ENCODE assay signal across 12 mouse cellular contexts in the genomic region with DNA sequence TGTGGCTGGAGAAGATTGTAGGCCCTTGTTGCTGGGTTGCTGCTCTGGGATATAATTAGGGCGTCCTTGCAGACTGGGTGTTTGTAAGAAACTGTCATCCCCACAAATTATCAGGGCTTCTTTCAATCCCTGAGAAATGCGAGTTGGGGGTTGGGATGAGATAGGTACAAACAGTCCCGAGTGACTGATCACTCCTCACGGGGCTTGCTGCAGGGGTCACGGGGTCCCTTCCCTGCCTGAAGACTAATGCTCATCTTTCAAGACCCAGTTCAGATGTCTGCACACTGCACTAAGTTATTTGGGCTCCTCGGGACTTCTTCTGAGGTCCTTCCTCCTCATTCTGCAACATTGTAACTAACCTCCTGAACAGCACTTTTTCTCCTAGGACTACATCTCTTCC.
DNase-seq lines count a peak whose midpoint lies in the region; ATAC-seq and TF ChIP-seq lines count a peak whose summit lies in the region.
"Had no signal": no experiment of that assay in that cellular context is flagged by ENCODE, and none has a peak within 500 bp of the region (broad histone marks: within the 10 kb centered on the region; RNA-seq: fewer than 3 reads in every experiment).

No protein-coding gene starts in this region.

- no peak for ATAC-seq in forebrain, postnatal 0 days
- ATAC-seq in heart, embryonic 14.5 days (ENCODE audit: insufficient number of reproducible peaks, insufficient read depth, low FRiP score, low read depth): no peak
- no peak for ATAC-seq in kidney, embryonic 15.5 days (replicated peaks; ENCODE audit: low FRiP score)
- ATAC-seq: intestine, embryonic 15.5 days had no signal

- 21% methylated on average over 6 of the region's 6 CpGs for WGBS in forebrain, embryonic 10.5 days
- WGBS in forebrain, postnatal 0 days: 50% methylated on average over 6 of the region's 6 CpGs
- WGBS in heart, embryonic 14.5 days: 42% methylated on average over 6 of the region's 6 CpGs
- 23% methylated on average over 6 of the region's 6 CpGs for WGBS in kidney, embryonic 15.5 days

- H3K4me1 ChIP-seq in forebrain, embryonic 10.5 days: peaks cover 54% of the 10 kb centered on the region
- H3K4me1 ChIP-seq in forebrain, postnatal 0 days (ENCODE audit: insufficient read depth): peaks cover 16% of the 10 kb centered on the region
- peaks cover 30 to 67% of the 10 kb centered on the region in 2 experiments for H3K4me1 ChIP-seq in heart, embryonic 14.5 days (ENCODE audit: control insufficient read depth in 2 of 2, insufficient read depth in 2 of 2, low read length in 2 of 2)
- peaks cover 71% of the 10 kb centered on the region for H3K4me1 ChIP-seq in kidney, embryonic 15.5 days

- no peak overlapping the region for H3K4me2 ChIP-seq in forebrain, postnatal 0 days (ENCODE audit: low read depth)
- no peak overlapping the region for H3K4me2 ChIP-seq in heart, embryonic 14.5 days (ENCODE audit: low read length)
- no peak overlapping the region for H3K4me2 ChIP-seq in kidney, embryonic 15.5 days
- H3K4me2 ChIP-seq: intestine, embryonic 15.5 days had no signal

- no peak overlapping the region for H3K4me3 ChIP-seq in forebrain, embryonic 10.5 days
- no peak overlapping the region for H3K4me3 ChIP-seq in forebrain, postnatal 0 days (ENCODE audit: low read depth, low read length)
- no peak overlapping the region for H3K4me3 ChIP-seq in heart, embryonic 14.5 days (ENCODE audit: control insufficient read depth in 1 of 2, insufficient read depth in 1 of 2, low read depth in 1 of 2, low read length in 2 of 2)
- no peak overlapping the region for H3K4me3 ChIP-seq in kidney, embryonic 15.5 days (replicated peaks)
- H3K4me3 ChIP-seq: intestine, embryonic 15.5 days; neural tube, embryonic 12.5 days had no signal

- no peak overlapping the region for H3K9ac ChIP-seq in forebrain, postnatal 0 days
- peak overlapping the region; percentile 14; the same call in 1 of the 2 replicates for H3K9ac ChIP-seq in heart, embryonic 14.5 days (ENCODE audit: low read length)
- H3K9ac ChIP-seq in kidney, embryonic 15.5 days: no peak overlapping the region
- H3K9ac ChIP-seq: intestine, embryonic 15.5 days; neural tube, embryonic 12.5 days had no signal

- peak overlapping the region; percentile 87 for H3K27ac ChIP-seq in forebrain, embryonic 10.5 days
- no peak overlapping the region for H3K27ac ChIP-seq in forebrain, postnatal 0 days (ENCODE audit: low read depth, low read length)
- peak overlapping the region in 1 of 2 experiments; percentile 41; a peak in 1 of 4 replicates for H3K27ac ChIP-seq in heart, embryonic 14.5 days (replicated peaks in 1 of 2; ENCODE audit: control insufficient read depth in 1 of 2, insufficient read depth in 1 of 2, low read depth in 2 of 2, low read length in 2 of 2)
- peak overlapping the region; percentile 91 for H3K27ac ChIP-seq in kidney, embryonic 15.5 days
- H3K27ac ChIP-seq: intestine, embryonic 15.5 days had no signal

- intact Hi-C loops in heart, postnatal 25 days (cut with DNase I): no loop called here

- H3K27me3 ChIP-seq in forebrain, embryonic 10.5 days (ENCODE audit: poor library complexity, severe bottlenecking): no peaks in the 10 kb centered on the region
- H3K27me3 ChIP-seq in forebrain, postnatal 0 days (ENCODE audit: insufficient read depth, low read length): no peaks in the 10 kb centered on the region
- H3K27me3 ChIP-seq in heart, embryonic 14.5 days (ENCODE audit: control insufficient read depth, insufficient read depth, low read length): no peaks in the 10 kb centered on the region
- no peaks in the 10 kb centered on the region for H3K27me3 ChIP-seq in kidney, embryonic 15.5 days
- H3K27me3 ChIP-seq: intestine, embryonic 15.5 days; neural tube, embryonic 12.5 days had no signal

- no peak for TF ChIP-seq CTCF in forebrain, postnatal 0 days (IDR thresholded peaks at IDR 0.05; ENCODE audit: low read depth)

- H3K36me3 ChIP-seq in forebrain, embryonic 10.5 days (replicated peaks): 0 out of 2 replicates have a peak, but pooled peaks cover 8% of the 10 kb centered on the region
- no peaks in the 10 kb centered on the region for H3K36me3 ChIP-seq in forebrain, postnatal 0 days (ENCODE audit: insufficient read depth)
- H3K36me3 ChIP-seq in heart, embryonic 14.5 days (ENCODE audit: control insufficient read depth, insufficient read depth, low read length): no peaks in the 10 kb centered on the region
- no peaks in the 10 kb centered on the region for H3K36me3 ChIP-seq in kidney, embryonic 15.5 days
- H3K36me3 ChIP-seq: intestine, embryonic 15.5 days; neural tube, embryonic 12.5 days had no signal

- DNase-seq in forebrain, embryonic 10.5 days (ENCODE audit: extremely low spot score, low spot score): no peak
- DNase-seq in forebrain, postnatal 0 days: no peak
- DNase-seq in heart, postnatal 25 days (ENCODE audit: low spot score): no peak
- DNase-seq in kidney, adult 18-20 months: no peak
- DNase-seq in retina, postnatal 1 day: peak; percentile 29
- no peak for DNase-seq in retina, embryonic 14.5 days (ENCODE audit: low spot score)
- DNase-seq: adrenal gland, postnatal 25 days; cerebellum, adult 8-10 months had no signal

- H3K9me3 ChIP-seq in forebrain, embryonic 10.5 days: 0 out of 2 replicates have a peak, but pooled peaks cover 3% of the 10 kb centered on the region
- no peaks in the 10 kb centered on the region for H3K9me3 ChIP-seq in forebrain, postnatal 0 days (ENCODE audit: low read length)
- H3K9me3 ChIP-seq in heart, embryonic 14.5 days (ENCODE audit: control insufficient read depth, low read length): no peaks in the 10 kb centered on the region
- no peaks in the 10 kb centered on the region for H3K9me3 ChIP-seq in kidney, embryonic 15.5 days (replicated peaks)
- H3K9me3 ChIP-seq: intestine, embryonic 15.5 days had no signal
